Mouse (Mus musculus): ENCODE data around the gene Nim1k. TPM values are rescaled to one million over a fixed set of nuclear protein-coding genes. Genes with fewer than 3 reads are reported as not detected.
A peak's percentile ranks its signal among the peaks of the same experiment; 100 is the strongest.
"Not testable (repeated sequence)": the region's sequence is repeated elsewhere in the genome, so short reads cannot be mapped to it uniquely, and the experiment has no call there.

The Nim1k gene
- polyA plus RNA-seq, 1 experiment from 2014 or later = 5.9 TPM

DNA sequence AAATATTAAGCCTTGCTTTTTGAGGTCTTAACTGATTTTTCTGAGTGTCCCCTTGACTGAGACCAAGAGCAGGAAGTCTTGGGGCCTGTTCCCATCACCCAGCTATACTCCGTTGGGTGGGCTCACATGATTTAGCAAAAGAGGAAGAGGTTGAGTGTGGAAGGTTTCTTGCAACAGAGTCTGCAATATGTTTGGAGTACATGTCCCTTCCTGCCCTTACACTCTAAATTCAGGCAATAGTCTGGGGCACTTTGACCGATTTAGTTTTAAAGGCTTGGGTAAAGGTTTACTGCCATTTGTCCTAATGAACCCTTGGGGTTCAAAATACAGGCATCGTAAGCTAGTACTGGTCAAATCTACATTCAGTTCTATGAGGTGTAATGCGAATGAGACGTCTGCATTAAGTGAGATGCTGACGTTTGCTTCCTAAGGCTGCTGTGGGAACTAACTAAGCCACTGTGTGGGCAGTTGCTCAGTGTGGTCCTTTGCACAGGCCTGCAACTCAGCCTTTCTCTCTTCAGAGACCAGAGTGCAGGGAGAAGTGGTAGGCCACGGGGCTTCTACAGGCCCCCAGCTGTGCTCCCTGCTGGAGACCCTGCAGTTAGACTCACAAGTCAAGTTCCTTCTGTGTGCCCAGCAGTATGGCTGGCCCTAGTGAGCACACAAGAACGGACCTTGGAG is 42.4 kb downstream of the Nim1k start:
- no peaks in the 10 kb centered on the region for H3K4me1 ChIP-seq (ENCODE audit: control insufficient read depth, insufficient read depth, low read length)
- no peaks in the 10 kb centered on the region for H3K27me3 ChIP-seq (ENCODE audit: control insufficient read depth, insufficient read depth, low read length)
- no peak overlapping the region for H3K4me2 ChIP-seq (ENCODE audit: low read depth, low read length)
- H3K36me3 ChIP-seq (ENCODE audit: control insufficient read depth, insufficient read depth, low read length) = peaks cover 22% of the 10 kb centered on the region
- no peak overlapping the region for H3K27ac ChIP-seq (ENCODE audit: low read depth, low read length)
- H3K4me3 ChIP-seq (ENCODE audit: low read depth, low read length) = no peak overlapping the region
- no peak overlapping the region for H3K9ac ChIP-seq (replicated peaks; ENCODE audit: low read depth, low read length)
- no peak for ATAC-seq (ENCODE audit: low read depth)
- WGBS = 71% methylated on average over 8 of the region's 8 CpGs
- H3K9me3 ChIP-seq (ENCODE audit: control insufficient read depth, low read length) = no peaks in the 10 kb centered on the region

- Histone ChIP-seq H3K9me3 (ENCODE audit: control insufficient read depth, low read length) (no peaks in the 10 kb centered on the region), H3K4me3 (ENCODE audit: low read depth, low read length) (no peak overlapping the region), H3K4me1 (ENCODE audit: control insufficient read depth, insufficient read depth, low read length) (no peaks in the 10 kb centered on the region), H3K4me2 (ENCODE audit: low read depth, low read length) (no peak overlapping the region), H3K36me3 (ENCODE audit: control insufficient read depth, insufficient read depth, low read length) (peaks cover 22% of the 10 kb centered on the region), H3K9ac (replicated peaks; ENCODE audit: low read depth, low read length) (no peak overlapping the region), H3K27ac (ENCODE audit: low read depth, low read length) (no peak overlapping the region), H3K27me3 (ENCODE audit: control insufficient read depth, insufficient read depth, low read length) (no peaks in the 10 kb centered on the region)
- ATAC-seq (ENCODE audit: low read depth) = no peak
- WGBS = 88% methylated on average over 11 of the region's 11 CpGs
Observed at GRCm38 (mm10) chr13:119712463-119712862, 43.2 kb downstream of the Nim1k start.

DNA sequence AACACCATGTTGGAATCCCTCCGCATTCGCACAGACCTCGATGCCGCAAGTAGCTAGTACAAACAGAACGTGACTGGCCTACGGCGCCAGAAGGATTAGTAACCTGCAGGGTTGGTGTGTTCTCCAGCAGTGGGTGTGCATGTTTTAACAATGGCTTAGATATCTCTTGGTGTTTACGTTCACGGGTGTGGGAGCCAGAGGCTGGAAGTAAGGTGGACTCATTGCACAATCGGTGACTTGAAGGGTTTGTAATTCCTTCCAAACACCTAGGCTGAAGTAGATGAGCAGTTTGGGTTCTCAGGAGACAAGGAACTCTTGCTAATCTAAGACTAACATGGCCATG is 45.4 kb downstream of the Nim1k start:
- no peak overlapping the region for H3K9ac ChIP-seq (replicated peaks; ENCODE audit: low read depth, low read length)
- H3K4me2 ChIP-seq (ENCODE audit: low read depth, low read length) = no peak overlapping the region
- H3K27ac ChIP-seq (ENCODE audit: low read depth, low read length) = no peak overlapping the region
- ATAC-seq (ENCODE audit: low read depth) = peak; percentile 9; the same call in 1 of the 2 replicates
- 92% methylated on average over 10 of the region's 10 CpGs for WGBS
- H3K9me3 ChIP-seq (ENCODE audit: control insufficient read depth, low read length) = no peaks in the 10 kb centered on the region
- H3K27me3 ChIP-seq (ENCODE audit: control insufficient read depth, insufficient read depth, low read length) = no peaks in the 10 kb centered on the region
- no peaks in the 10 kb centered on the region for H3K4me1 ChIP-seq (ENCODE audit: control insufficient read depth, insufficient read depth, low read length)
- H3K4me3 ChIP-seq (ENCODE audit: low read depth, low read length) = no peak overlapping the region
- H3K36me3 ChIP-seq (ENCODE audit: control insufficient read depth, insufficient read depth, low read length) = peaks cover 34% of the 10 kb centered on the region

GRCm38 (mm10) chr13:119709388-119710267 is 46.1 kb downstream of the Nim1k start:
- Histone ChIP-seq H3K27me3 (ENCODE audit: control insufficient read depth, insufficient read depth, low read length) (no peaks in the 10 kb centered on the region), H3K4me1 (ENCODE audit: control insufficient read depth, insufficient read depth, low read length) (no peaks in the 10 kb centered on the region), H3K4me3 (ENCODE audit: low read depth, low read length) (no peak overlapping the region), H3K4me2 (ENCODE audit: low read depth, low read length) (no peak overlapping the region), H3K36me3 (ENCODE audit: control insufficient read depth, insufficient read depth, low read length) (peaks cover 40% of the 10 kb centered on the region), H3K9ac (replicated peaks; ENCODE audit: low read depth, low read length) (no peak overlapping the region), H3K9me3 (ENCODE audit: control insufficient read depth, low read length) (no peaks in the 10 kb centered on the region), H3K27ac (ENCODE audit: low read depth, low read length) (no peak overlapping the region)
- 87% methylated on average over 8 of the region's 8 CpGs for WGBS
- peak; percentile 34; the same call in 1 of the 2 replicates for ATAC-seq (ENCODE audit: low read depth)

DNA sequence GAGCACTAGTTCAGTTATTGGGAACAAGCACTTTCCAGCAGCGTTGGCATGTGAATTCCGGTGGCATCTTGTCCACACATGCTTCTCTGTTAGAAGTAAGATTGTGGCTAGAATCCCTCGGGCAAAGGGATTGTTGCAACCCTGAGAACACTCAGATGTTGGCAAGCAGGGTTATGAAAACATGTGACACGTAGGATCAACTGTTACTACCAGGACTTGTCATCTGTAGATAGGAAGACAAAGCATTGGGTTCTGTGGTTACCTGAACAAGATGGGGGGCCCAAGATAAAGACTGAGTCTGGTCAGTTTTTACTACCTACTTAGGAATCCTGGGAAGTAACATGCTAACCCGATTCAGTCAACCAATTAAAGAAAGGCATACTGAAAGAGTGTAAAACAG is 46.7 kb downstream of the Nim1k start:
- 91% methylated on average over 5 of the region's 5 CpGs for WGBS
- Histone ChIP-seq H3K27me3 (ENCODE audit: control insufficient read depth, insufficient read depth, low read length) (no peaks in the 10 kb centered on the region), H3K4me3 (ENCODE audit: low read depth, low read length) (no peak overlapping the region), H3K9ac (replicated peaks; ENCODE audit: low read depth, low read length) (no peak overlapping the region), H3K9me3 (ENCODE audit: control insufficient read depth, low read length) (no peaks in the 10 kb centered on the region), H3K4me2 (ENCODE audit: low read depth, low read length) (no peak overlapping the region), H3K36me3 (ENCODE audit: control insufficient read depth, insufficient read depth, low read length) (peaks cover 47% of the 10 kb centered on the region), H3K27ac (ENCODE audit: low read depth, low read length) (no peak overlapping the region), H3K4me1 (ENCODE audit: control insufficient read depth, insufficient read depth, low read length) (no peaks in the 10 kb centered on the region)
- ATAC-seq (ENCODE audit: low read depth) = no peak

- WGBS = 90% methylated on average over 6 of the region's 6 CpGs
- no peaks in the 10 kb centered on the region for H3K9me3 ChIP-seq (ENCODE audit: control insufficient read depth, low read length)
- no peak overlapping the region for H3K4me3 ChIP-seq (ENCODE audit: low read depth, low read length)
- H3K36me3 ChIP-seq (ENCODE audit: control insufficient read depth, insufficient read depth, low read length) = peaks cover 55% of the 10 kb centered on the region
- no peak for ATAC-seq (ENCODE audit: low read depth)
- H3K4me1 ChIP-seq (ENCODE audit: control insufficient read depth, insufficient read depth, low read length) = no peaks in the 10 kb centered on the region
- no peaks in the 10 kb centered on the region for H3K27me3 ChIP-seq (ENCODE audit: control insufficient read depth, insufficient read depth, low read length)
- no peak overlapping the region for H3K4me2 ChIP-seq (ENCODE audit: low read depth, low read length)
- H3K9ac ChIP-seq (replicated peaks; ENCODE audit: low read depth, low read length) = no peak overlapping the region
- H3K27ac ChIP-seq (ENCODE audit: low read depth, low read length) = no peak overlapping the region
Observed at GRCm38 (mm10) chr13:119707906-119708305, 47.8 kb downstream of the Nim1k start.

- Histone ChIP-seq H3K4me2 (ENCODE audit: low read depth, low read length) (no peak overlapping the region), H3K4me1 (ENCODE audit: control insufficient read depth, insufficient read depth, low read length) (no peaks in the 10 kb centered on the region), H3K9me3 (ENCODE audit: control insufficient read depth, low read length) (no peaks in the 10 kb centered on the region), H3K9ac (replicated peaks; ENCODE audit: low read depth, low read length) (no peak overlapping the region), H3K27ac (ENCODE audit: low read depth, low read length) (no peak overlapping the region), H3K27me3 (ENCODE audit: control insufficient read depth, insufficient read depth, low read length) (no peaks in the 10 kb centered on the region), H3K4me3 (ENCODE audit: low read depth, low read length) (no peak overlapping the region), H3K36me3 (ENCODE audit: control insufficient read depth, insufficient read depth, low read length) (peaks cover 59% of the 10 kb centered on the region)
- WGBS = 81% methylated on average over 7 of the region's 7 CpGs
- no peak for ATAC-seq (ENCODE audit: low read depth)
Observed at GRCm38 (mm10) chr13:119706953-119707352, 48.7 kb downstream of the Nim1k start.

- not testable (repeated sequence) for H3K27me3 ChIP-seq (ENCODE audit: control insufficient read depth, insufficient read depth, low read length); H3K9ac ChIP-seq (replicated peaks; ENCODE audit: low read depth, low read length); ATAC-seq (ENCODE audit: low read depth); H3K4me1 ChIP-seq (ENCODE audit: control insufficient read depth, insufficient read depth, low read length); H3K4me2 ChIP-seq (ENCODE audit: low read depth, low read length); H3K4me3 ChIP-seq (ENCODE audit: low read depth, low read length); H3K27ac ChIP-seq (ENCODE audit: low read depth, low read length); H3K9me3 ChIP-seq (ENCODE audit: control insufficient read depth, low read length)
- WGBS = 83% methylated on average over 7 of the region's 8 CpGs
- peaks cover 59% of the 10 kb centered on the region for H3K36me3 ChIP-seq (ENCODE audit: control insufficient read depth, insufficient read depth, low read length)
Observed at GRCm38 (mm10) chr13:119706278-119706880, 49.3 kb downstream of the Nim1k start.

DNA sequence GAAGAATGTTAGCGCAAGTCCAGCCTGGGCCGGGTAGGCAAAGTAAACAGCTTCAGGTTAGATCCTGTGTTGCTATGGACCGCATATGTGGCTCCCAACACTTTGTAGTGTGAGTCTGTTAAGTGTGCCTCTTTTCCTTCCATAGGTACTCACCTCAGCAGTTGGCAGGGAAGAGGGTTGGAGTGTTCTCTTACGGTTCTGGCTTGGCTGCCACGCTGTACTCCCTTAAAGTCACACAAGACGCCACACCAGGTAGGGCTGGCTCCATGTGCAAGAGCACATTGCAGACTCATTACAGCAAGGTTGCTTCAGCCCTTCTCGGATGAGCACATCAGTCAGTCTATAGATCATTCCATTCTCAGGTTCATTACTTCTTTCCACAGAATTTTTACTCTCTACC is 51.4 kb downstream of the Nim1k start:
- no peak for ATAC-seq (ENCODE audit: low read depth)
- Histone ChIP-seq H3K4me2 (ENCODE audit: low read depth, low read length) (no peak overlapping the region), H3K27me3 (ENCODE audit: control insufficient read depth, insufficient read depth, low read length) (no peaks in the 10 kb centered on the region), H3K4me1 (ENCODE audit: control insufficient read depth, insufficient read depth, low read length) (no peaks in the 10 kb centered on the region), H3K9ac (replicated peaks; ENCODE audit: low read depth, low read length) (no peak overlapping the region), H3K4me3 (ENCODE audit: low read depth, low read length) (no peak overlapping the region), H3K9me3 (ENCODE audit: control insufficient read depth, low read length) (no peaks in the 10 kb centered on the region), H3K27ac (ENCODE audit: low read depth, low read length) (no peak overlapping the region), H3K36me3 (ENCODE audit: control insufficient read depth, insufficient read depth, low read length) (peaks cover 59% of the 10 kb centered on the region)
- 93% methylated on average over 7 of the region's 7 CpGs for WGBS
